ENCODE assay signal across 18 mouse cellular contexts in genomic region chr12:55481739-55482138, GRCm38 (mm10). TPM values are rescaled to one million over a fixed set of nuclear protein-coding genes. Genes with fewer than 3 reads are reported as not detected.
A peak's percentile ranks its signal among the peaks of the same experiment; 100 is the strongest.
DNase-seq lines count a peak whose midpoint lies in the region; TF ChIP-seq lines count a peak whose summit lies in the region.
"Had no signal": no experiment of that assay in that cellular context is flagged by ENCODE, and none has a peak within 500 bp of the region (broad histone marks: within the 10 kb centered on the region; RNA-seq: fewer than 3 reads in every experiment).

No protein-coding gene starts in this region.

- no peak for TF ChIP-seq POLR2A in testis, adult 2 months (IDR thresholded peaks at IDR 0.05; ENCODE audit: control insufficient read depth, low read depth, low read length)

- no peaks in the 10 kb centered on the region for H3K27me3 ChIP-seq in testis, adult 2 months (ENCODE audit: control insufficient read depth, insufficient read depth, low read length)
- H3K27me3 ChIP-seq: embryonic facial prominence, embryonic 12.5 days; forebrain, embryonic 13.5 days; forebrain, embryonic 15.5 days had no signal

- H3K4me3 ChIP-seq in layer of hippocampus, adult 2 months, result no peak overlapping the region
- H3K4me3 ChIP-seq in testis, adult 2 months (ENCODE audit: control insufficient read depth, low read depth, low read length), result no peak overlapping the region
- H3K4me3 ChIP-seq: embryonic facial prominence, embryonic 10.5 days; embryonic facial prominence, embryonic 12.5 days; forebrain, embryonic 13.5 days; forebrain, embryonic 15.5 days had no signal

- peak; percentile 63 for DNase-seq in adrenal gland, postnatal 14 days
- no peak for DNase-seq in adrenal gland, adult 2 months
- no peak for DNase-seq in layer of hippocampus, adult 2 months (ENCODE audit: low spot score in 2 of 2)
- no peak for DNase-seq in layer of hippocampus, adult 11-12 months (ENCODE audit: low spot score)
- DNase-seq in testis, postnatal 10 days (ENCODE audit: low spot score), result no peak
- DNase-seq in thymus, postnatal 36 days, result no peak
- DNase-seq: adrenal gland, postnatal 25 days; cerebellum, adult 11-12 months; cerebellum, adult 2 months; cerebellum, adult 9-10 months; cerebellum, postnatal 10 days; cerebellum, postnatal 25 days; forebrain, postnatal 0 days had no signal

- no peaks in the 10 kb centered on the region for H3K36me3 ChIP-seq in testis, adult 2 months (ENCODE audit: control insufficient read depth, insufficient read depth, low read length)
- H3K36me3 ChIP-seq: forebrain, embryonic 15.5 days had no signal

- H3K27ac ChIP-seq in layer of hippocampus, adult 2 months, result 0 out of 2 replicates have a peak overlapping the region, but pooled peaks have one; percentile 36
- 0 out of 2 replicates have a peak overlapping the region, but pooled peaks have one; percentile 50 for H3K27ac ChIP-seq in testis, adult 2 months (ENCODE audit: control insufficient read depth, insufficient read depth, low read depth, low read length)
- H3K27ac ChIP-seq: embryonic facial prominence, embryonic 10.5 days; embryonic facial prominence, embryonic 12.5 days; forebrain, embryonic 13.5 days; forebrain, embryonic 15.5 days had no signal

- H3K4me1 ChIP-seq in testis, adult 2 months (ENCODE audit: control insufficient read depth, insufficient read depth, low read length), result peaks cover 3% of the 10 kb centered on the region; the same call in 1 of the 2 replicates
- H3K4me1 ChIP-seq: embryonic facial prominence, embryonic 12.5 days; forebrain, embryonic 13.5 days; forebrain, embryonic 15.5 days had no signal

- TF ChIP-seq CTCF in layer of hippocampus, adult 2 months (conservative IDR thresholded peaks at IDR 0.05), result no peak
- no peak for TF ChIP-seq CTCF in testis, adult 2 months (IDR thresholded peaks at IDR 0.05; ENCODE audit: control insufficient read depth, insufficient read depth, insufficient replicate concordance, low read depth, low read length)

RNA-seq across cellular contexts. Expression of gene Nfkbia, which starts 10.7 kb away (rescaled TPM):
- 95.5 and 107 TPM in 2 replicates for total RNA-seq in adrenal gland, postnatal 14 days (2021)
- 10 to 100 TPM; 90.6 to 94.6 TPM for total RNA-seq in adrenal gland, adult 2 months (2021)
- polyA plus RNA-seq in adrenal gland, adult 2 months (2012; rRNA removed), result 197 and 256 TPM in 2 replicates
- 10 to 100 TPM; 28.1 to 42.5 TPM for total RNA-seq in layer of hippocampus, adult 2 months (2021)
- polyA plus RNA-seq in testis, adult 2 months (2012; rRNA removed), result 24.4 and 31.2 TPM in 2 replicates
